Mouse (Mus musculus): Measurements from ENCODE around the gene Phf5a.

The Phf5a gene

DNA sequence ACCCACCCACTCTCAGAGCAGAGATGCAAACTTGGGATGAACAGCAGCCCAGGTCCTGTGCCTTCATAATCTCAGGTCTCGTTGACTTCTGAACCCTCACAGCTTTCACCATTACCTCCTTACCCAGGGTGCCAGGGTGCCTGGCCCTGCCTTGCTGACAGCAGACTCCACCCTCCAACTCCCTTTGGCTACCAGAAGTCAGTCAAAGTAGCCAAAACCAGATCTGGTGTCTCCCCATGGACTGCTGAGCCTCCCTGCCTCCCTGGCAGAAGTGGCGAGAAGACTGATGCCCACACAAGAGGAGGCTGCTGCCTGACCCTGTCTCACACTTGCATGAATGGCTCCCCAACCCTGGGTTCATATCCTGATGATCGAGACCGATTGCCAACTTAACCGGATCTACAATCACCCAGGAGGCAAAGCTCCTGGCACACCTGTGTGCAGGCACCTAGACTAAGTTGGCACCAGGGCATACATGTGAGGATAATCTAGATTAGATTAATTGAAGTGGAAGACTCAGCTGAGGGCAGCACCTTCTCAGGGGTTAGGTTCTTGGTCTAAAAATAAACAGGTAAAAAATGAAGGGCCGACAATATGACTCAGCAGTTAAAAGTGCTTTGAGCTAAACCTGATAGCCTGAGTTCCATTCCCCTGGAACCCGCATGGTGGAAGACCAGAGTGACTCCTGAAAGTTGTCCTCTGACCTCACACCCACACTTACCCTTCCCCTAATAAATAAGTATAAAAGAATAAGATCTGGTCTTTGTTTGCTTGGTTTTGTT, 43.1 kb downstream of the Phf5a start:
- DNase-seq (ENCODE audit: low read depth, low spot score), result no peak

DNA sequence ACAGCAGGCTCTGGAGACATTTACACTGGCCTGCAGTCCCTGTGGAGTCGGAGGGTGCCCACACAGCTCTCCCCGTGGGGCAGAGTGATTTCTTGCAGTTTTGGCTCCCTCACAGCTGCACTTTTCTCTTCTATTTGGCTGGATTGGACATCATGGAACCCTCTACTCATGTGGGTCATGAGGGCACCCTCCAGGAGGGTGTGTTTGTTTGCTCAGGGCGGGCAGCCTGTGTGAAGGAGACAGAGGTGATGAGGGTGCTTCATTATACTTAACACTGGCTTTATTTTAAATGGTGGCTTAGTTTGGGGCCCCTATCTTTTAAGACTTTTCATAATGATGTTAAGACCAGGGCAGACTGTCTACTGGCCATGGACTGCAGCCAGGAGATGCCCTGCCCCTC, 46.9 kb downstream of the Phf5a start:
- no peak for DNase-seq (ENCODE audit: low read depth, low spot score)

DNA sequence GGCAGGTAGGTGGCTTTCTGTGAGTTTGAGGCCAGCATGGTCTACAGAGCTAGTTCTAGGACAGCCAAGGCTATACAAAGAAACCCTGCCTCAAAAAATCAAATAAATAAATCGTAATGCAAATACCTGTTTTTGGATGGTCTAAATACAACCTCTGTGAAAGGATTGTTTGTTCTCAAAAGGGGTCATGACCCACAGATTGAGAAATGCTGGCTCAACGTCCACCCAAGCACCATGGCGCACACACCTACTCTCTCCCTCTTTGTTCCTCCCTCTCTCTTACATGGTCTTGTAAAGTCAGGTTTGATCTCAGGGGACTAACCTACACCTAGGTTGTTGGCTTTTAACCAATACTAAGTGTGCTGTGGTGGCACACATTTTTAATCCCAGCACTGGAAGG, 49.1 kb downstream of the Phf5a start:
- DNase-seq (ENCODE audit: low read depth, low spot score), result no peak

DNA sequence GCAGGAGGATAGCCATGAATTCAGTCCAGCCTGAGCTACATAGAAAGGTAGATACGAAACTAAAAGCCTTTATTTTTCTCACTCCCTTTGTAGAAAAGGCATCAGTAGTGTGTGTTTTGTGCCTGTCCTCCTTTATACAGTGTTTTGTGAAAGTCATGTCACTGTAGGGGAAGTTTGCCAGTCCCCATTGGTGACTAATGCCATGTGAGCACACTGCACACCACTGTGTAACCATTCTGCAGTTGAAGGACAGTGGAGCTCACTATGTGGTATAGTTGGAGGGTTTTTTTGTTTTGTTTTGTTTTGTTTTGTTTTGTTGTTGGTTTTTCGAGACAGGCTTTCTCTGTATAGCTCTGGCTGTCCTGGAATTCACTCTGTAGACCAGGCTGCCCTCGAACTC, 53.3 kb downstream of the Phf5a start:
- no peak for DNase-seq (ENCODE audit: low read depth, low spot score)

DNA sequence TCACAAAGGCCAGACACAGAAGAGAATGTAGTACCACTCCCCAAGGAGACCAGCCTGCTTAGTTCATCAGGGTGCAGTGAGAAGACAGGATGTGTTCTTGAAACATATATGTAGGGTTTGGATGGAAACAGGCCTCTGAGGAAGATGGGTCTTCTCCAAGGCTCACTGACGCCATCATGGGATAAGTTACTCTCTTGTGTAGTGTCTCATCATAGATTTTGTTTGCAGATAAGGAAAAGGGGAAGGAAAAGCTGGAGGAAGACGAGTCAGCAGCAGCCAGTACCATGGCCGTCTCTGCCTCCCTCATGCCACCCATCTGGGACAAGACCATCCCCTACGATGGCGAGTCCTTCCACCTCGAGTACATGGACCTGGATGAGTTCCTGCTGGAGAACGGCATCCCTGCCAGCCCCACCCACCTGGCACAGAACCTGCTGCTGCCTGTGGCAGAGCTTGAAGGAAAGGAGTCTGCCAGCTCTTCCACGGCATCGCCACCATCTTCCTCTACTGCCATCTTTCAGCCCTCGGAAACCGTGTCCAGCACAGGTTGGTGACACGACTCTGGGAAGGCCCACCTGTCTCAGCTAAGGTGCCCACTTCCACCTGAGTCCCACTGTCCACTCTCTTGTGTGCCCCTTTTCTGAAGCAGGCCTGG, 56.9 kb downstream of the Phf5a start:
- DNase-seq (ENCODE audit: low read depth, low spot score), result peak; percentile 64

All from brain, adult 2 months (tissue).